Mouse (Mus musculus) embryonic facial prominence, embryonic 10.5 days (tissue): ENCODE data around the gene Camkv. TPM values are rescaled to one million over a fixed set of nuclear protein-coding genes. Genes with fewer than 3 reads are reported as not detected.

Source experiments
- DNase-seq: peaks from one replicate; pipeline ENCODE4 v3.0.0-alpha.2; 2017; ENCODE audit warnings: low spot score
- H3K27ac ChIP-seq: fragments of 300-500 bp; sonication (generic); replicated peaks from 2 replicates; pipeline ENCODE4 v1.5.1; 2016; ENCODE audit warnings: mild to moderate bottlenecking
- H3K27me3 ChIP-seq: fragments of 300-500 bp; sonication (generic); replicated peaks from 2 replicates; pipeline ENCODE4 v1.6.1; 2016; ENCODE audit warnings: low read depth, mild to moderate bottlenecking; ENCODE audit not compliant: poor library complexity, severe bottlenecking
- H3K36me3 ChIP-seq: fragments of 300-500 bp; sonication (generic); replicated peaks from 2 replicates; pipeline ENCODE4 v1.6.1; 2016; ENCODE audit warnings: mild to moderate bottlenecking, moderate library complexity
- H3K4me1 ChIP-seq: fragments of 300-500 bp; sonication (generic); 2 replicates; pipeline ENCODE4 v1.6.1; 2016
- H3K4me3 ChIP-seq: fragments of 300-500 bp; sonication (generic); 2 replicates; pipeline ENCODE4 v1.5.1; 2016; ENCODE audit warnings: mild to moderate bottlenecking, moderate library complexity
- H3K9me3 ChIP-seq: fragments of 300-500 bp; sonication (generic); 2 replicates; pipeline ENCODE4 v1.6.1; 2016; ENCODE audit warnings: mild to moderate bottlenecking
- WGBS: fragments of 180-500 bp; shearing (Covaris S2); methylation state at CpG from one replicate; pipeline ENCODE4 v1.1.7; 2016; 5-methylcytosine and 5-hydroxymethylcytosine counted together
- polyA plus RNA-seq: library from polyadenylated mRNA; unstranded; fragments of >200 nt; fragmentation: Nextera tagmentation; extraction: Ambion mirVana; gene quantifications from 2 replicates; pipeline ENCODE4 v1.2.1, GENCODE M21; 2016

The Camkv gene
- polyA plus RNA-seq, result 7.6 and 7.9 TPM in 2 replicates

DNA sequence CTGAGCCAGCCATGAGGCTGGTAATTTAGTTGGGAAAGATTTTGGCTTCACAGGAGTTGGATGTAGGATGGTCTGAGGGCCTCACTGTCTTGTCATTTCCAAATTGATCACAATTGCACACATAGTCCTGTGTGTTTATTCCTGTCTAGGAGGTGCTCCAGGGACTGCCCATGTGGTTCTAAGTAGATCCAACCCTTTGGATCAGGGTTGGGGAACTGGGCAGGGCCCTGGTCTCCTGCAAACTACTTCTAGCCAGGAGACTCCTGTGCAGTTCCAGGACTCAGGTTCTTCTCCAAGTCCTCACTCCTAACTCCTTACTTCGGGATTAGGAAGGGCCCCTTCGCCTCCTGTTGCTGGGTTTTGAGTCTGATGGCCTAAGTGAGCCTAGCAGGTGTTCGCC is at the start of gene Camkv:
Camkv (plus strand) TSS at position 301 of the 400 bp plus-strand sequence.
- Histone ChIP-seq H3K9me3 (no peaks in the 10 kb centered on the region), H3K27ac (peak within 1 kb of the TSS; percentile 82), H3K27me3 (peaks cover 62% of the 10 kb centered on the region), H3K4me3 (peak within 1 kb of the TSS; percentile 72), H3K36me3 (no peaks in the 10 kb centered on the region), H3K4me1 (peaks cover 42% of the 10 kb centered on the region)
- no peak for DNase-seq
- 10% methylated on average over 3 of the region's 3 CpGs for WGBS

DNA sequence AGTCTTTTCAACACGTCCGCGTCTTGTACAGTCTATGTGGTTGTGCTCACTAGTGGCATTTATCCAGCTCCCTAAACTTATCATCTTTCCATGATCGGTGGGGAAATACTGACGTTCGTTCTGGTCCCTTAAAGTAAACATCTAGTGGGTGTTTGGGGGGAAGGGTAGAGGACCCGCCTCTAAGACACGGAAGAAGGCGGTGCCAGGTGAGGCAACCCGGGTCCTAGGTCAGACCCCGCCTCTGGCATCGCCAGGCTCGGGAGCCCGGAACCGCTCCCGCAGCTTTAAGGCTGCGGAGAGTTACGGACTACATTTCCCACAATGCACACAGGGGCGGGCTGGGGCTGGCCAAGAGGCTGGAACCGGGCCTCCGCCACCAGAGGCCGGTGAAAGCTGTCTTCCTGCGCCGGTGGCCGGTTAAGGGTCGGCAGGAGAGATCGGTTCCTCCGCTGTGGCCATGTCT is 47.6 kb upstream of the Camkv start, which contains the start of gene Mon1a:
Mon1a (plus strand) TSS at position 348 of the 463 bp plus-strand sequence.
- H3K36me3 ChIP-seq, result 0 out of 2 replicates have a peak, but pooled peaks cover 3% of the 10 kb centered on the region
- H3K27ac ChIP-seq, result peak within 1 kb of the TSS; percentile 80
- no peaks in the 10 kb centered on the region for H3K9me3 ChIP-seq
- peaks cover 17% of the 10 kb centered on the region for H3K27me3 ChIP-seq
- DNase-seq, result peak; percentile 89
- peaks cover 11% of the 10 kb centered on the region for H3K4me1 ChIP-seq
- under 1% methylated on average over 28 of the region's 28 CpGs for WGBS
- peak within 1 kb of the TSS; percentile 76 for H3K4me3 ChIP-seq

DNA sequence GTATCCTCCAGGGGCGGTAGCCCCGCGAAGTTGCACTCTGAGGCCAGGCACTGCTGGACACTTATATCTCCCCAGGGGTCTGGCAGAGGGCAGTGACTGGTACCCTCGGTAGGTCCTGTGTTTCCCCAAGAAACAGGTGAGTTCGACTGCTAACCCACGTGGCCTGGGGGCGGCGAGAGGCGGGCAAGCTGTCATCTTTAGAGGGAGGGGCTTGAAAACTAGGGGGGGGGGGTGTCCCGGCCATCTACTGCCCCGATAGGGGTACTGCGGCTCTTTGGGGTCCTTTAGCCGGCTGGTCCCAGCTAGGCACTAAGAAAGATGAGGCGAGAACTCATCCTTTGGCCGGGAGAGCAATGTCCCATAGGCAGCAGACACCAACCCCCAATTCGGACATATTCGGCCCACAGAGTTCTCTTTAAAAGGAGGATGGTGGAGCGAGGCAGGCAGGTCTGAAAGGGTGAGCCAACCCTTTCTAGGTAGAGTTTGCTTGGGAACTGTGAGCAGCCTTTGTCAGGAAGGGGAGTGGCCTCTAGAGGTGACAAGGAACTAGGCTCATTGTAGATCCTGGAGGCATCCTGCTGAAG is 47.1 kb upstream of the Camkv start:
- peak; percentile 69 for DNase-seq
- 0 out of 2 replicates have a peak, but pooled peaks cover 3% of the 10 kb centered on the region for H3K36me3 ChIP-seq
- peak overlapping the region; percentile 80 for H3K27ac ChIP-seq
- H3K9me3 ChIP-seq, result no peaks in the 10 kb centered on the region
- H3K27me3 ChIP-seq, result peaks cover 17% of the 10 kb centered on the region
- peaks cover 11% of the 10 kb centered on the region for H3K4me1 ChIP-seq
- WGBS, result under 1% methylated on average over 18 of the region's 18 CpGs
- H3K4me3 ChIP-seq, result peak overlapping the region; percentile 76

DNA sequence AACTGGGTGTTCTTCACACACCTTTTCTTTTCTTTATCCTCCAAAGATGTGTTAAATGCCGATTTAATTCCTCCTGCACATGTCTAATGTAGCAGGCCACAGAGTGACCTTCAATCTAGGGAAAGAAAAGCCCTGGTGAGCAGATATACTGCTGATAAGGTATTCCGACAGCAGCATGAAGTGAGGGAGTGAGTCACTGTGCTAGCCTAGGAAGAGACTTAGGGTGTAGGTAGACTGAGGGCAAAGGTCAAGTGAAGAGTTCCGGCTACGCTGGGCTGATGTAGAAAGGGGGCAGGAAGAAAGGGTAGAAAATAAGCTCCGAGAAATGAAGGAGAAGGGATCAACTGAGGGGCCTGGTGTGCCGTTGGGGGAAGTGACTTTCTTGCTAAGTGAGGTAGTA is 45.2 kb upstream of the Camkv start:
- peaks cover 17% of the 10 kb centered on the region for H3K27me3 ChIP-seq
- H3K27ac ChIP-seq, result no peak overlapping the region
- no peaks in the 10 kb centered on the region for H3K9me3 ChIP-seq
- H3K4me3 ChIP-seq, result no peak overlapping the region
- DNase-seq, result no peak
- H3K4me1 ChIP-seq, result peaks cover 11% of the 10 kb centered on the region
- WGBS, result 87% methylated on average over 6 of the region's 6 CpGs
- H3K36me3 ChIP-seq, result 0 out of 2 replicates have a peak, but pooled peaks cover 3% of the 10 kb centered on the region

DNA sequence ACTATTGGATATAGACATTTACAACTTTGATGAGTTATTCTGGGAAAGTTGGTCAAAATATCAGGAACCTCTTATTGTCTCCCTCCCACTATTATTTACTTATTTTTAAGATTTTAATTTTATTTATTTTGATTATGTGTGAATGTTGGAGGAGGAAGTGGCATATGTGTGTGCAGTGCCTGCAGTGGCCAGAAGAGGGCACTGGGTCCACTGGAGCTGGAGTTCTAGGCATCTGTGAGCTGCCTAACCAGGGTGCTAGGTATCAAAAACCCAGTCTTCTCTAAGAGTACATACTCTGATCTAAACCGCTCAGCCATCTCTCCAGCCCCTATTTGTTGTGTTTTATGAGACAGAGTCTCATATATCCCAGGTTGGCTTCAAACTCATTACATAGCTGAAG is 44.5 kb upstream of the Camkv start:
- no peak for DNase-seq
- Histone ChIP-seq H3K4me3 (no peak overlapping the region), H3K27me3 (peaks cover 11% of the 10 kb centered on the region), H3K27ac (no peak overlapping the region), H3K9me3 (no peaks in the 10 kb centered on the region), H3K4me1 (peaks cover 11% of the 10 kb centered on the region), H3K36me3 (0 out of 2 replicates have a peak, but pooled peaks cover 3% of the 10 kb centered on the region)
- WGBS, result 98% methylated on average over 1 of the region's 1 CpGs

DNA sequence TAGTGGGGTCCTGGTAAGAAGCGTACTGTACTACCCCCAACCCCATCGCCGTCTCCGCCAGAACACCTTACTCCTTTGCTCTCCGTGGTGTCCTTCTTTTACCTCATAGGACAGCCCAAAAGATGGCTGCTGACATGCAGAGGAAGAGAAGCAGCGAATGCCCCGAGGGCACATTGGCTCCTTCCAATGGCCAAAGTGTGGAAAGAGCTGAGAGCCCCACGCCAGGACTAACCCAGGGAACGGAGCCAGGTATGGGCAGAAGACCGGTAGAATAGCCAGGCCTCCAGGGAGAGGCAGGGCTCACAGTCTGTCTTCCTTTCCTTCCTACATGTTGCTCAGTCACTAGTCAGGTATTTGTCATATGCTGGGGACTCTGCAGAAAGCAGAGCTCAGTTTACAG is 36.9 kb upstream of the Camkv start:
- Histone ChIP-seq H3K27ac (no peak overlapping the region), H3K9me3 (no peaks in the 10 kb centered on the region), H3K36me3 (peaks cover 19% of the 10 kb centered on the region), H3K4me1 (peaks cover 19% of the 10 kb centered on the region), H3K27me3 (peaks cover 44% of the 10 kb centered on the region), H3K4me3 (no peak overlapping the region)
- DNase-seq, result no peak
- WGBS, result 85% methylated on average over 10 of the region's 10 CpGs

GRCm38 (mm10) chr9:107899855-107900254 is 35.6 kb upstream of the Camkv start:
- Histone ChIP-seq H3K27ac (no peak overlapping the region), H3K36me3 (peaks cover 19% of the 10 kb centered on the region), H3K4me3 (no peak overlapping the region), H3K9me3 (no peaks in the 10 kb centered on the region), H3K27me3 (peaks cover 49% of the 10 kb centered on the region), H3K4me1 (peaks cover 20% of the 10 kb centered on the region)
- WGBS, result 63% methylated on average over 12 of the region's 12 CpGs
- DNase-seq, result no peak

DNA sequence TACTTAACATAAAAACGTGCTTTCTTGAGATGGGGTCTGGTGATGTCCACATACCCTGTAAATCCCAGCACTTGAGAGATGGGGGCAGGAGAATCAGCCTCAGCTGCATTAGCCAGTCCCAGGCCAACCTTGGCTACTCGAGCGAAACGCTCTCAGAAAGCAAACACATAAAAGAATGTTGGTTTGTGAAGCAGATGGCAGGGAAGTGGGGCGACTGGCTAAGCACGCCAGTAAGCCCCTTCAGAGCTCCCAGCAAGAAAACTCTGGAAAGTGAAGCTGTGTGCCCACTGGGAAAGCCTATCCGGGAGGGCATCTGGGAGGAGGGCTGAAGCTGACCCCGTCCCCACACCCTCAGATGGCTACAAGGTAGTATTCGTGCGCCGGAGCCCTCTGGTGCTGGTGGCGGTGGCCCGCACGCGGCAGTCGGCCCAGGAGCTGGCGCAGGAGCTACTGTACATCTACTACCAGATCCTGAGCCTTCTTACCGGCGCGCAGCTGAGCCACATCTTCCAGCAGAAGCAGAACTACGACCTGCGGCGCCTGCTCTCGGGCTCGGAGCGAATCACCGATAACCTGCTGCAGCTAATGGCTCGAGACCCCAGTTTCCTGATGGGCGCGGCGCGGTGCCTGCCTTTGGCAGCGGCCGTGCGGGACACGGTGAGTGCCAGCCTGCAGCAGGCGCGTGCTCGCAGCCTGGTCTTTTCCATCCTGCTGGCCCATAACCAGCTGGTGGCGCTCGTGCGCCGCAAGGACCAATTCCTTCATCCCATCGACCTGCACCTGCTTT is 34.4 kb upstream of the Camkv start:
- peaks cover 19% of the 10 kb centered on the region for H3K36me3 ChIP-seq
- peak overlapping the region; percentile 10; the same call in 1 of the 2 replicates for H3K27ac ChIP-seq
- H3K4me3 ChIP-seq, result peak overlapping the region; percentile 54
- WGBS, result 3% methylated on average over 44 of the region's 44 CpGs
- H3K4me1 ChIP-seq, result peaks cover 27% of the 10 kb centered on the region
- DNase-seq, result peak; percentile 84
- H3K9me3 ChIP-seq, result no peaks in the 10 kb centered on the region
- peaks cover 54% of the 10 kb centered on the region for H3K27me3 ChIP-seq

- H3K27ac ChIP-seq, result no peak overlapping the region
- peak overlapping the region; percentile 54 for H3K4me3 ChIP-seq
- H3K36me3 ChIP-seq, result peaks cover 19% of the 10 kb centered on the region
- peaks cover 32% of the 10 kb centered on the region for H3K4me1 ChIP-seq
- H3K27me3 ChIP-seq, result peaks cover 57% of the 10 kb centered on the region
- WGBS, result 9% methylated on average over 17 of the region's 17 CpGs
- DNase-seq, result no peak
- H3K9me3 ChIP-seq, result no peaks in the 10 kb centered on the region
Observed at GRCm38 (mm10) chr9:107901627-107901914, 33.9 kb upstream of the Camkv start.

- Histone ChIP-seq H3K27me3 (peaks cover 75% of the 10 kb centered on the region), H3K36me3 (peaks cover 14% of the 10 kb centered on the region; the same call in 1 of the 2 replicates), H3K27ac (no peak overlapping the region), H3K4me3 (no peak overlapping the region), H3K4me1 (peaks cover 57% of the 10 kb centered on the region), H3K9me3 (no peaks in the 10 kb centered on the region)
- 9% methylated on average over 4 of the region's 4 CpGs for WGBS
- peak; percentile 89 for DNase-seq
Observed at GRCm38 (mm10) chr9:107904726-107905125, 30.7 kb upstream of the Camkv start.

GRCm38 (mm10) chr9:107906252-107906966 is 29.1 kb upstream of the Camkv start, which contains the start of gene Mst1r:
Gene Mst1r, plus strand, starts transcription at chr9:107906873.
- Histone ChIP-seq H3K27ac (peak within 1 kb of the TSS; percentile 70), H3K4me1 (peaks cover 43% of the 10 kb centered on the region), H3K36me3 (0 out of 2 replicates have a peak, but pooled peaks cover 5% of the 10 kb centered on the region), H3K27me3 (peaks cover 58% of the 10 kb centered on the region), H3K4me3 (peak within 1 kb of the TSS; percentile 57), H3K9me3 (no peaks in the 10 kb centered on the region)
- peak; percentile 87 for DNase-seq
- WGBS, result 20% methylated on average over 19 of the region's 19 CpGs
